Mouse (Mus musculus) midbrain, embryonic 12.5 days (tissue): ENCODE results near the gene 2210016L21Rik. TPM values are rescaled to one million over a fixed set of nuclear protein-coding genes. Genes with fewer than 3 reads are reported as not detected.

Experiments
- ATAC-seq: fragments of 200-750 bp; cut with Nextera tagmentation; 2 replicates; pipeline ENCODE4 v1.8.0; 2017; ENCODE audit warnings: low read depth, moderate TSS enrichment, moderate library complexity; ENCODE audit not compliant: low FRiP score
- H3K27ac ChIP-seq: fragments of 300-500 bp; sonication (generic); replicated peaks from 2 replicates; pipeline ENCODE4 v1.5.1; 2016; ENCODE audit warnings: mild to moderate bottlenecking
- H3K27me3 ChIP-seq: fragments of 300-500 bp; sonication (generic); 2 replicates; pipeline ENCODE4 v1.6.1; 2016; ENCODE audit warnings: mild to moderate bottlenecking
- H3K36me3 ChIP-seq: fragments of 300-500 bp; sonication (generic); 2 replicates; pipeline ENCODE4 v1.6.1; 2016
- H3K4me1 ChIP-seq: fragments of 300-500 bp; sonication (generic); 2 replicates; pipeline ENCODE4 v1.6.1; 2016
- H3K4me2 ChIP-seq: fragments of 300-500 bp; sonication (generic); replicated peaks from 2 replicates; pipeline ENCODE4 v1.6.1; 2016; ENCODE audit warnings: mild to moderate bottlenecking, moderate library complexity
- H3K4me3 ChIP-seq: fragments of 300-500 bp; sonication (generic); 2 replicates; pipeline ENCODE4 v1.5.1; 2016; ENCODE audit warnings: mild to moderate bottlenecking
- H3K9ac ChIP-seq: fragments of 300-500 bp; sonication (generic); replicated peaks from 2 replicates; pipeline ENCODE4 v1.6.1; 2016; ENCODE audit warnings: mild to moderate bottlenecking, moderate library complexity
- H3K9me3 ChIP-seq: fragments of 300-500 bp; sonication (generic); 2 replicates; pipeline ENCODE4 v1.6.1; 2016; ENCODE audit warnings: mild to moderate bottlenecking
- WGBS: fragments of 180-500 bp; shearing (Covaris S2); methylation state at CpG from one replicate; pipeline ENCODE4 v1.1.7; 2016; 5-methylcytosine and 5-hydroxymethylcytosine counted together
- polyA plus RNA-seq: library from polyadenylated mRNA; unstranded; fragments of >200 nt; fragmentation: Nextera tagmentation; extraction: Ambion mirVana; gene quantifications from 2 replicates; pipeline ENCODE4 v1.2.1, GENCODE M21; 2016

2210016L21Rik gene
- polyA plus RNA-seq, 1 experiment from 2014 or later, result 62.9 TPM

DNA sequence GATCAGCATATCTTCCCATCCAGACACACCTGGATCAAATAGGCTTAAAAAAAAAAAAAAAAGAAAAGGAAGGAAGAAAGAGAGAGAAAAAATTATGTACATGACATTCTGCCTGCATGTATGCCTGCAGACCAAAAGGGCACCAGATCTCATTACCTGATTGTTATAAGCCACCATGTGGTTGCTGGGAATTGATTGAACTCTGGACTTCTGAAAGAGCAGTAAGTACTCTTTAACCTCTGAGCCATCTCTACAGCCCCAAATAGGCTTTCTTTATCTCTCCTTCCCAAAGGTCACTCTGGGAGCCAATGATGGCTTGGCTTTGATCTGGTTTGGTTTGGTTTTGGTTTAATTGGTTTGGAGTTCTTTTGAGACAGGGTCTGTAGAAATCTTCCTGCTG is 43.1 kb downstream of the 2210016L21Rik start:
- Histone ChIP-seq H3K27ac (no peak overlapping the region), H3K27me3 (no peaks in the 10 kb centered on the region), H3K36me3 (no peaks in the 10 kb centered on the region), H3K4me2 (no peak overlapping the region), H3K4me3 (no peak overlapping the region), H3K9ac (no peak overlapping the region), H3K9me3 (peaks cover 5% of the 10 kb centered on the region; the same call in 1 of the 2 replicates), H3K4me1 (peaks cover 4% of the 10 kb centered on the region; the same call in 1 of the 2 replicates)
- ATAC-seq, result no peak

DNA sequence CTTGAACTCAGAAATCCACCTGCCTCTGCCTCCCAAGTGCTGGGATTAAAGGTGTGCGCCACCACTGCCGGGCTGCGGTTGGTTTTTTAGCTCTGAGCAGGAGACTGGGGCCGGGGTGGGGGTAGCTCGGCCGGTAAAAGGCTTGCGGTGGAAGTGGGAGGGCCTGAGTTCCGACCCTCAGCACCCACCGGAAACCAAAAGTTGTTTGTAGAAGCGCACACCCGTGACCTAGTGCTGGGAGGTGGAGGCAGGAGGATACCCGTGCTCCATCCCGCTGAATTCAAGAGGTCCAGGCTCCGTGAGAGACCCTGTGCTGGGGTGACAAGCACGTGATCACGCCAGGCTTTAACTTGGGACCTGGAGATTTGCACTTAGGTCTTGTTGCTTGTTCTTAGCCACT is 54.5 kb downstream of the 2210016L21Rik start:
- no peak overlapping the region for H3K27ac ChIP-seq
- no peak overlapping the region for H3K9ac ChIP-seq
- 85% methylated on average over 16 of the region's 16 CpGs for WGBS
- H3K4me1 ChIP-seq, result no peaks in the 10 kb centered on the region
- no peak overlapping the region for H3K4me3 ChIP-seq
- no peaks in the 10 kb centered on the region for H3K9me3 ChIP-seq
- no peaks in the 10 kb centered on the region for H3K27me3 ChIP-seq
- ATAC-seq, result no peak
- H3K36me3 ChIP-seq, result no peaks in the 10 kb centered on the region
- H3K4me2 ChIP-seq, result no peak overlapping the region

- Histone ChIP-seq H3K4me1 (no peaks in the 10 kb centered on the region), H3K36me3 (no peaks in the 10 kb centered on the region), H3K27me3 (no peaks in the 10 kb centered on the region), H3K9me3 (no peaks in the 10 kb centered on the region), H3K4me3 (no peak overlapping the region), H3K27ac (no peak overlapping the region), H3K4me2 (no peak overlapping the region), H3K9ac (no peak overlapping the region)
- ATAC-seq, result no peak
- 73% methylated on average over 6 of the region's 6 CpGs for WGBS
These were observed 55.4 kb downstream of the 2210016L21Rik start for GRCm38 (mm10) chr5:114997327-114997726.

Other genes with a start within 250 kb of the 2210016L21Rik start
- 21.5 and 24.6 TPM in 2 replicates for gene Tchp, start 234.4 kb upstream of the 2210016L21Rik start, polyA plus RNA-seq
- gene Ankrd13a, start 167.5 kb upstream of the 2210016L21Rik start, polyA plus RNA-seq, result 71.1 and 77.7 TPM in 2 replicates
- gene Git2, start 166.6 kb upstream of the 2210016L21Rik start, polyA plus RNA-seq, result 48.4 and 52.6 TPM in 2 replicates
- 154 and 167 TPM in 2 replicates for gene 1500011B03Rik, start 118.7 kb upstream of the 2210016L21Rik start, polyA plus RNA-seq
- not detected in 2 replicates for gene 4930519G04Rik, start 88.5 kb upstream of the 2210016L21Rik start, polyA plus RNA-seq
- gene Gm9936, start 83.5 kb upstream of the 2210016L21Rik start, polyA plus RNA-seq, result 0.47 and 0.71 TPM in 2 replicates
- 1.4 and 2.0 TPM in 2 replicates for gene Oasl2, start 45.2 kb upstream of the 2210016L21Rik start, polyA plus RNA-seq
- gene Oasl1, start 18.9 kb upstream of the 2210016L21Rik start, polyA plus RNA-seq, result 0.19 TPM in 1 of 2 replicates, not detected in the other
- gene Hnf1a, start 28.9 kb downstream of the 2210016L21Rik start, polyA plus RNA-seq, result 0.05 and 0.07 TPM in 2 replicates
- gene Sppl3, start 69.0 kb downstream of the 2210016L21Rik start, polyA plus RNA-seq, result 16.6 and 17.0 TPM in 2 replicates
- gene Gm10401, start 156.1 kb downstream of the 2210016L21Rik start, polyA plus RNA-seq, result 25.3 and 31.3 TPM in 2 replicates
- 38.1 and 38.5 TPM in 2 replicates for gene Acads, start 177.2 kb downstream of the 2210016L21Rik start, polyA plus RNA-seq
- 62.3 and 65.9 TPM in 2 replicates for gene Unc119b, start 192.8 kb downstream of the 2210016L21Rik start, polyA plus RNA-seq
- 50.0 and 57.1 TPM in 2 replicates for gene Mlec, start 216.0 kb downstream of the 2210016L21Rik start, polyA plus RNA-seq